Comparison of ENCODE assay signal across 9 mouse cellular contexts in the genomic region with DNA sequence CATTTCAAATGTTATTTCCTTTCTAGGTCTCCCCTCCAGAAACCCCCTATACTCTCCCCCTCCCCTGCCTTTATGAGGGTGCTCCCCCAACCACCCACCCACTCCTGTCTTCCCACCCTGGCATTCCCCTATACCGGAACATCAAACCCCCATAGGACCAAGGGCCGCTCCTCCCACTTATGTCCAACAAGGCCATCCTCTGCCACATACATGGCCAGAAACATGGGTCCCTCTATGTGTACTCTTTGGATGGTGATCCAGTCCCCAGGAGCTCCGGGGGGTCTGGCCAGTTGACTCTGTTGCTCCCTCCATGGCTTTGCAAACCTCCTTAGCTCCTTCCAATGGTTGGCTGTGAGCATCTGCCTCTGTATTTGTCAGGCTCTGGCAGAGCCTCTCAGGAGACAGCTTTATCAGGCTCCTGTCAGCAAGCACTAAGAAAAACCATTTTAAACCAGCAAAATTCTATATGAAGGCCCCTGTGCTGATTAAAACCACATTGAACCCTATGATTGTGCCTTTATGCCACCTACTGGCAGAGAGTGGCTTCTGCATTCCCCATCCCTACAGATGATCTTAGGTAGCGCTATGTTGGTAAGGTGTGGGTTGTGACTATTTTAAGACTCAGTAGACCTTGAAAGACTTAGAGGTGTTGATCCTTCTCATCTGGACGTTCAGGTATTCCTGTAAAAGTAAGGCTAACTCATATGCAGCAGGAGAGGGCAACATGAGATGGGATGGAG. TPM values are rescaled to one million over a fixed set of nuclear protein-coding genes. Genes with fewer than 3 reads are reported as not detected.
A peak's percentile ranks its signal among the peaks of the same experiment; 100 is the strongest.
DNase-seq lines count a peak whose midpoint lies in the region; ATAC-seq and TF ChIP-seq lines count a peak whose summit lies in the region.
"Had no signal": no experiment of that assay in that cellular context is flagged by ENCODE, and none has a peak within 500 bp of the region (broad histone marks: within the 10 kb centered on the region; RNA-seq: fewer than 3 reads in every experiment).

No protein-coding gene starts in this region.

- WGBS in forebrain, embryonic 15.5 days: 87% methylated on average over 5 of the region's 5 CpGs
- WGBS in kidney, postnatal 0 days: 70% methylated on average over 5 of the region's 5 CpGs
- 82% methylated on average over 5 of the region's 5 CpGs for WGBS in midbrain, embryonic 16.5 days

- no peaks in the 10 kb centered on the region for H3K4me1 ChIP-seq in forebrain, embryonic 15.5 days
- no peaks in the 10 kb centered on the region for H3K4me1 ChIP-seq in kidney, postnatal 0 days (replicated peaks; ENCODE audit: insufficient read depth, low read length)
- H3K4me1 ChIP-seq in midbrain, embryonic 16.5 days (ENCODE audit: control insufficient read depth, insufficient read depth, low read length): no peaks in the 10 kb centered on the region

- no peak overlapping the region for H3K4me2 ChIP-seq in forebrain, embryonic 15.5 days (replicated peaks)
- no peak overlapping the region for H3K4me2 ChIP-seq in kidney, postnatal 0 days (ENCODE audit: low read length)
- H3K4me2 ChIP-seq in midbrain, embryonic 16.5 days (ENCODE audit: low read length): no peak overlapping the region
- H3K4me2 ChIP-seq: limb, embryonic 12.5 days had no signal

- H3K9ac ChIP-seq in forebrain, embryonic 15.5 days (replicated peaks): no peak overlapping the region
- H3K9ac ChIP-seq in kidney, postnatal 0 days (ENCODE audit: low read depth, low read length): no peak overlapping the region
- no peak overlapping the region for H3K9ac ChIP-seq in midbrain, embryonic 16.5 days (ENCODE audit: low read depth, low read length)
- H3K9ac ChIP-seq: limb, embryonic 12.5 days had no signal

- peak; percentile 26 to 63 for DNase-seq in left cerebral cortex, postnatal 25 days (ENCODE audit: low spot score in 2 of 2)
- DNase-seq in left cerebral cortex, postnatal 10 days (ENCODE audit: extremely low spot score in 1 of 2, low spot score in 2 of 2): no peak
- peak; percentile 44 for DNase-seq in R1 (ENCODE audit: low read depth, low spot score)
- DNase-seq in kidney, postnatal 0 days (ENCODE audit: low spot score): peak; percentile 54
- no peak for DNase-seq in adrenal gland, adult 2 months
- no peak for DNase-seq in Muller cell, postnatal 12 days (ENCODE audit: inconsistent ontology term)

- ATAC-seq in forebrain, embryonic 15.5 days (replicated peaks): peak; percentile 71
- 0 out of 2 replicates have a peak, but pooled peaks have one; percentile 65 for ATAC-seq in kidney, postnatal 0 days (replicated peaks; ENCODE audit: low FRiP score, low read depth)
- peak; percentile 67 for ATAC-seq in midbrain, embryonic 16.5 days

- no peak overlapping the region for H3K27ac ChIP-seq in forebrain, embryonic 15.5 days (replicated peaks)
- no peak overlapping the region for H3K27ac ChIP-seq in kidney, postnatal 0 days
- H3K27ac ChIP-seq in midbrain, embryonic 16.5 days (ENCODE audit: low read length): no peak overlapping the region
- H3K27ac ChIP-seq: limb, embryonic 12.5 days had no signal

- intact Hi-C loops in left cerebral cortex, postnatal 25 days (cut with DNase I): loop anchor here (2.0 to 5.0 kb wide), 2 partner anchors 42 to 632 kb away; no protein-coding TSS in a partner anchor
- intact Hi-C loops in left cerebral cortex, postnatal 10 days (cut with DNase I): loop anchor here (5.0 kb wide), 1 partner anchor 42 kb away; a partner anchor contains a TSS

- no peaks in the 10 kb centered on the region for H3K36me3 ChIP-seq in forebrain, embryonic 15.5 days
- no peaks in the 10 kb centered on the region for H3K36me3 ChIP-seq in kidney, postnatal 0 days (ENCODE audit: insufficient read depth, low read length)
- H3K36me3 ChIP-seq in midbrain, embryonic 16.5 days (ENCODE audit: control insufficient read depth, insufficient read depth, low read length): no peaks in the 10 kb centered on the region
- H3K36me3 ChIP-seq: limb, embryonic 12.5 days had no signal

- no peaks in the 10 kb centered on the region for H3K9me3 ChIP-seq in forebrain, embryonic 15.5 days
- H3K9me3 ChIP-seq in kidney, postnatal 0 days (replicated peaks; ENCODE audit: low read length): no peaks in the 10 kb centered on the region
- H3K9me3 ChIP-seq in midbrain, embryonic 16.5 days (replicated peaks; ENCODE audit: control insufficient read depth, low read length, poor library complexity, severe bottlenecking): no peaks in the 10 kb centered on the region
- H3K9me3 ChIP-seq: limb, embryonic 12.5 days had no signal

- TF ChIP-seq CTCF in kidney, postnatal 0 days (IDR thresholded peaks at IDR 0.05; ENCODE audit: low read depth): peak; percentile 79

- no peaks in the 10 kb centered on the region for H3K27me3 ChIP-seq in forebrain, embryonic 15.5 days
- no peaks in the 10 kb centered on the region for H3K27me3 ChIP-seq in kidney, postnatal 0 days (ENCODE audit: insufficient read depth, low read length)
- no peaks in the 10 kb centered on the region for H3K27me3 ChIP-seq in midbrain, embryonic 16.5 days (ENCODE audit: control insufficient read depth, insufficient read depth, low read depth, low read length)
- H3K27me3 ChIP-seq: limb, embryonic 12.5 days had no signal

- H3K4me3 ChIP-seq in forebrain, embryonic 15.5 days: no peak overlapping the region
- H3K4me3 ChIP-seq in kidney, postnatal 0 days (replicated peaks; ENCODE audit: low read depth, low read length): no peak overlapping the region
- no peak overlapping the region for H3K4me3 ChIP-seq in midbrain, embryonic 16.5 days (ENCODE audit: low read depth, low read length)
- H3K4me3 ChIP-seq: limb, embryonic 12.5 days had no signal

RNA-seq across cellular contexts. Expression of a gene that starts 23.7 kb away (rescaled TPM):
- 1 to 10 TPM; 8.2 to 8.9 TPM for total RNA-seq in left cerebral cortex, postnatal 25 days (2021)
- total RNA-seq in left cerebral cortex, postnatal 10 days (2021): 10 to 100 TPM; 12.0 to 17.8 TPM
- polyA plus RNA-seq in forebrain, embryonic 15.5 days (2015; fragmentation: Nextera tagmentation; extraction: Ambion mirVana): 3.8 and 4.3 TPM in 2 replicates
- polyA plus RNA-seq in kidney, postnatal 0 days (2015; fragmentation: Nextera tagmentation; extraction: Ambion mirVana): 10.3 and 10.5 TPM in 2 replicates
- polyA plus RNA-seq in midbrain, embryonic 16.5 days (2015; fragmentation: Nextera tagmentation; extraction: Ambion mirVana): 8.6 and 9.8 TPM in 2 replicates
- total RNA-seq in adrenal gland, adult 2 months (2021): 10 to 100 TPM; 10.9 to 17.2 TPM
- 8.3 and 9.5 TPM in 2 replicates for polyA plus RNA-seq in adrenal gland, adult 2 months (2012; rRNA removed)

RNA-seq across cellular contexts. Expression of a gene that starts 23.9 kb away (rescaled TPM):
- total RNA-seq in left cerebral cortex, postnatal 25 days (2021): 10 to 100 TPM in 1 of 2 experiments, 1 to 10 TPM in 1; 9.7 to 11.1 TPM
- 10 to 100 TPM; 15.9 to 20.2 TPM for total RNA-seq in left cerebral cortex, postnatal 10 days (2021)
- 2.0 and 2.4 TPM in 2 replicates for polyA plus RNA-seq in forebrain, embryonic 15.5 days (2015; fragmentation: Nextera tagmentation; extraction: Ambion mirVana)
- polyA plus RNA-seq in kidney, postnatal 0 days (2015; fragmentation: Nextera tagmentation; extraction: Ambion mirVana): 2.1 and 2.3 TPM in 2 replicates
- 3.6 and 4.2 TPM in 2 replicates for polyA plus RNA-seq in midbrain, embryonic 16.5 days (2015; fragmentation: Nextera tagmentation; extraction: Ambion mirVana)
- 1 to 10 TPM; 7.3 to 8.0 TPM for total RNA-seq in adrenal gland, adult 2 months (2021)
- polyA plus RNA-seq in adrenal gland, adult 2 months (2012; rRNA removed): 62.7 and 91.6 TPM in 2 replicates

RNA-seq across cellular contexts. Expression of a gene that starts 29.6 kb away (rescaled TPM):
- total RNA-seq in left cerebral cortex, postnatal 25 days (2021): not detected
- total RNA-seq in left cerebral cortex, postnatal 10 days (2021): not detected
- polyA plus RNA-seq in forebrain, embryonic 15.5 days (2015; fragmentation: Nextera tagmentation; extraction: Ambion mirVana): not detected in 2 replicates
- not detected in 2 replicates for polyA plus RNA-seq in kidney, postnatal 0 days (2015; fragmentation: Nextera tagmentation; extraction: Ambion mirVana)
- not detected in 2 replicates for polyA plus RNA-seq in midbrain, embryonic 16.5 days (2015; fragmentation: Nextera tagmentation; extraction: Ambion mirVana)
- total RNA-seq in adrenal gland, adult 2 months (2021): not detected
- polyA plus RNA-seq in adrenal gland, adult 2 months (2012; rRNA removed): not detected in 2 replicates
- polyA plus RNA-seq: limb, embryonic 12.5 days had no signal

RNA-seq across cellular contexts. Expression of a gene that starts 43.4 kb away (rescaled TPM):
- 10 to 100 TPM; 69.1 to 92.9 TPM for total RNA-seq in left cerebral cortex, postnatal 25 days (2021)
- 10 to 100 TPM; 86.1 to 91.7 TPM for total RNA-seq in left cerebral cortex, postnatal 10 days (2021)
- 67.6 and 71.0 TPM in 2 replicates for polyA plus RNA-seq in forebrain, embryonic 15.5 days (2015; fragmentation: Nextera tagmentation; extraction: Ambion mirVana)
- 161 and 162 TPM in 2 replicates for polyA plus RNA-seq in kidney, postnatal 0 days (2015; fragmentation: Nextera tagmentation; extraction: Ambion mirVana)
- polyA plus RNA-seq in midbrain, embryonic 16.5 days (2015; fragmentation: Nextera tagmentation; extraction: Ambion mirVana): 88.9 and 91.9 TPM in 2 replicates
- total RNA-seq in adrenal gland, adult 2 months (2021): 100 to 1,000 TPM; 218 to 258 TPM
- 20.5 and 23.8 TPM in 2 replicates for polyA plus RNA-seq in adrenal gland, adult 2 months (2012; rRNA removed)

RNA-seq across cellular contexts. Expression of a gene that starts 48.7 kb away (rescaled TPM):
- total RNA-seq in left cerebral cortex, postnatal 25 days (2021): not detected
- total RNA-seq in left cerebral cortex, postnatal 10 days (2021): not detected
- polyA plus RNA-seq in forebrain, embryonic 15.5 days (2015; fragmentation: Nextera tagmentation; extraction: Ambion mirVana): not detected in 2 replicates
- 0.43 and 0.49 TPM in 2 replicates for polyA plus RNA-seq in kidney, postnatal 0 days (2015; fragmentation: Nextera tagmentation; extraction: Ambion mirVana)
- 0.11 TPM in 1 of 2 replicates, not detected in the other for polyA plus RNA-seq in midbrain, embryonic 16.5 days (2015; fragmentation: Nextera tagmentation; extraction: Ambion mirVana)
- under 1 TPM; 0.59 to 0.84 TPM for total RNA-seq in adrenal gland, adult 2 months (2021)
- polyA plus RNA-seq in adrenal gland, adult 2 months (2012; rRNA removed): 0.07 TPM in 1 of 2 replicates, not detected in the other

Comparison
In these comparisons a context has a peak if more than half of its experiments do, and no peak if none do; other contexts are left out.
1. DNase-seq: peak in left cerebral cortex, postnatal 25 days (2 of 2), R1 (single experiment) and kidney, postnatal 0 days (single experiment); none in left cerebral cortex, postnatal 10 days (0 of 2), adrenal gland, adult 2 months (single experiment) and Muller cell, postnatal 12 days (single experiment).
2. RNA of a gene that starts 23.9 kb away (polyA plus RNA-seq): 62.7 to 91.6 TPM in adrenal gland, adult 2 months; 3.6 to 4.2 TPM in midbrain, embryonic 16.5 days, 2.0 to 2.4 TPM in forebrain, embryonic 15.5 days and 2.1 to 2.3 TPM in kidney, postnatal 0 days; every median in the first group is over 10 times any median in the second.
3. Peak in every context shown above with its lines, with median percentiles within 50 percentile points of each other: ATAC-seq.